Mouse (Mus musculus) liver, embryonic 15.5 days (tissue): ENCODE results near the gene Myo16. TPM values are rescaled to one million over a fixed set of nuclear protein-coding genes. Genes with fewer than 3 reads are reported as not detected.
A peak's percentile ranks its signal among the peaks of the same experiment; 100 is the strongest.

Experiments used
- ATAC-seq: fragments of 200-750 bp; cut with Nextera tagmentation; 2 replicates; pipeline ENCODE4 v1.8.0; 2017; ENCODE audit warnings: moderate number of reproducible peaks, mild to moderate bottlenecking, moderate library complexity; ENCODE audit not compliant: insufficient read depth
- H3K27ac ChIP-seq: fragments of 300-500 bp; sonication (generic); replicated peaks from 2 replicates; pipeline ENCODE4 v1.5.1; 2015; ENCODE audit warnings: mild to moderate bottlenecking, inconsistent platforms
- H3K27me3 ChIP-seq: fragments of 300-500 bp; sonication (generic); 2 replicates; pipeline ENCODE4 v1.6.1; 2015; ENCODE audit warnings: mild to moderate bottlenecking, inconsistent platforms
- H3K36me3 ChIP-seq: fragments of 300-500 bp; sonication (generic); replicated peaks from 2 replicates; pipeline ENCODE4 v1.6.1; 2015; ENCODE audit warnings: moderate library complexity, mild to moderate bottlenecking, inconsistent platforms
- H3K4me1 ChIP-seq: fragments of 300-500 bp; sonication (generic); replicated peaks from 2 replicates; pipeline ENCODE4 v1.6.1; 2015; ENCODE audit warnings: inconsistent platforms
- H3K4me2 ChIP-seq: fragments of 300-500 bp; sonication (generic); 2 replicates; pipeline ENCODE4 v1.6.1; 2015; ENCODE audit warnings: moderate library complexity, mild to moderate bottlenecking, inconsistent platforms
- H3K4me3 ChIP-seq: fragments of 300-500 bp; sonication (generic); replicated peaks from 2 replicates; pipeline ENCODE4 v1.5.1; 2015; ENCODE audit warnings: mild to moderate bottlenecking, inconsistent platforms
- H3K9ac ChIP-seq: fragments of 300-500 bp; sonication (generic); 2 replicates; pipeline ENCODE4 v1.6.1; 2015; ENCODE audit warnings: moderate library complexity, mild to moderate bottlenecking, inconsistent platforms
- H3K9me3 ChIP-seq: fragments of 300-500 bp; sonication (generic); replicated peaks from 2 replicates; pipeline ENCODE4 v1.6.1; 2016; ENCODE audit warnings: inconsistent platforms
- WGBS: fragments of 180-500 bp; shearing (Covaris S2); methylation state at CpG from one replicate; pipeline ENCODE4 v1.1.7; 2015; ENCODE audit warnings: mixed read lengths; ENCODE audit not compliant: insufficient replicate concordance; 5-methylcytosine and 5-hydroxymethylcytosine counted together
- polyA plus RNA-seq: library from polyadenylated mRNA; unstranded; fragments of >200 nt; fragmentation: Nextera tagmentation; extraction: Ambion mirVana; gene quantifications from 2 replicates; pipeline ENCODE4 v1.2.1, GENCODE M21; 2015

The Myo16 gene
- polyA plus RNA-seq, 1 experiment from 2014 or later = 0.03 TPM

DNA sequence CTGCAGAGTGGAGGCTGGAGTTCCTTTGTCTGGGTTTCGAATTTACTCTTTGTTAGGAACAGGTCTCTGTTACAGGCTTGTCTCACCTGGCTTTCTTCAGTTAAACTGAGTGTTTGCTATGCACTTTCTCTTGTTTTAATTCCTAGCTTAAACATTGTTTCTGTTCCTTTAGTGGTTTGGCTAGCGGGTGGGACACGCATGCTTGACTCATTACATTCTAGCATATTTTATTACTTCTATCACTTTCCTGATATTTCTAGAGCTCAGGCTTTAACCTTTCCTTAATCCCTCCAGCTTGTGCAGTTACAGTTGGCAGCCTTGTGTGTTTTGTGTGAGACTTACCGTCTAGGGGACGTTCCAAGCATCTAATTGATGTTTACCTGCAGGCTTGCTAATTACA lies 476.2 kb downstream of the Myo16 start:
- no peak overlapping the region for H3K27ac ChIP-seq
- no peak overlapping the region for H3K4me3 ChIP-seq
- H3K9ac ChIP-seq = no peak overlapping the region
- peaks cover 4% of the 10 kb centered on the region; the same call in 1 of the 2 replicates for H3K4me1 ChIP-seq
- no peaks in the 10 kb centered on the region for H3K27me3 ChIP-seq
- no peaks in the 10 kb centered on the region for H3K36me3 ChIP-seq
- H3K9me3 ChIP-seq = no peaks in the 10 kb centered on the region
- no peak overlapping the region for H3K4me2 ChIP-seq
- 50% methylated on average over 5 of the region's 5 CpGs for WGBS
- no peak for ATAC-seq

DNA sequence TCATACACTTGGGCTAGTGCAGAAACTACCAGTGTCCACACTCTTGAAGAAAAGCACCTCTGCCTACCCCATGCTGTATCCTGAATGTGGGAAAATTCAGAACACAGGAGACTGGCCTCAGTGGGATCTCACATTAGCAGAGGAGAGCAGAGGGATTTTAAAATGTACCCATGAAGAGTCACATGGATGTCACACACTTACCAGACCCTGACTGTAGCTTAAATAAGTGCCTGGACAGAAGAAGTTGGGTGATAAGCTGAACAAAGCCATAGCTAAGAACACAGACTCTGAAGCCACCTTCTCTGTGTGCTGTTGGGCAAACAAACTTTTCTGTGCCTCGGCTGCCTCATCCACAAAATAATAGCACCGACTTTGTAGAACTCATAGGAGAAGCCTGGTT lies 477.3 kb downstream of the Myo16 start:
- no peak overlapping the region for H3K4me2 ChIP-seq
- 58% methylated on average over 2 of the region's 2 CpGs for WGBS
- no peak overlapping the region for H3K27ac ChIP-seq
- H3K9ac ChIP-seq = no peak overlapping the region
- H3K4me3 ChIP-seq = no peak overlapping the region
- H3K4me1 ChIP-seq = peaks cover 4% of the 10 kb centered on the region; the same call in 1 of the 2 replicates
- no peaks in the 10 kb centered on the region for H3K9me3 ChIP-seq
- no peak for ATAC-seq
- no peaks in the 10 kb centered on the region for H3K27me3 ChIP-seq
- H3K36me3 ChIP-seq = no peaks in the 10 kb centered on the region

DNA sequence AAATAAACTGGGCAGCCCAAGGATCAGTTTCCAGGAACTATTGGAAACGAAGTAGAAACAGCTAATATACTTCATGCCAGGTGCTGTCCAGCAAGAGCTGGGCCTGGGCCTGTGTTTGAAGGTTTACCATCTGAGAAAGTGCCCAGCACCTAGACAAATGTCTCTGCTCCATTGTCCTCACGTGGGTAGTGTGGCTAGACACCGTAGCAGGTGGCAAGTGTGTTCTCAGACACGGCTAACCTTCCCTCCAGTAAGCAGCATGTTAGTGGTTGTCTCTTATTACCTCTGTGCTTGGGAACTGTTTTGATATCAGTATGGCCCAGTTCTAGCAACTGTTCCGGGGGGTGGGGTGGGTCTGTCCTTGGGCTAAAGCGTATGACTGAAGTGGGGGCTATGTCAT lies 478.9 kb downstream of the Myo16 start:
- no peak overlapping the region for H3K9ac ChIP-seq
- H3K27ac ChIP-seq = no peak overlapping the region
- WGBS = 46% methylated on average over 6 of the region's 6 CpGs
- H3K9me3 ChIP-seq = no peaks in the 10 kb centered on the region
- peaks cover 4% of the 10 kb centered on the region; the same call in 1 of the 2 replicates for H3K4me1 ChIP-seq
- no peak overlapping the region for H3K4me3 ChIP-seq
- H3K36me3 ChIP-seq = no peaks in the 10 kb centered on the region
- H3K4me2 ChIP-seq = no peak overlapping the region
- H3K27me3 ChIP-seq = no peaks in the 10 kb centered on the region
- no peak for ATAC-seq

DNA sequence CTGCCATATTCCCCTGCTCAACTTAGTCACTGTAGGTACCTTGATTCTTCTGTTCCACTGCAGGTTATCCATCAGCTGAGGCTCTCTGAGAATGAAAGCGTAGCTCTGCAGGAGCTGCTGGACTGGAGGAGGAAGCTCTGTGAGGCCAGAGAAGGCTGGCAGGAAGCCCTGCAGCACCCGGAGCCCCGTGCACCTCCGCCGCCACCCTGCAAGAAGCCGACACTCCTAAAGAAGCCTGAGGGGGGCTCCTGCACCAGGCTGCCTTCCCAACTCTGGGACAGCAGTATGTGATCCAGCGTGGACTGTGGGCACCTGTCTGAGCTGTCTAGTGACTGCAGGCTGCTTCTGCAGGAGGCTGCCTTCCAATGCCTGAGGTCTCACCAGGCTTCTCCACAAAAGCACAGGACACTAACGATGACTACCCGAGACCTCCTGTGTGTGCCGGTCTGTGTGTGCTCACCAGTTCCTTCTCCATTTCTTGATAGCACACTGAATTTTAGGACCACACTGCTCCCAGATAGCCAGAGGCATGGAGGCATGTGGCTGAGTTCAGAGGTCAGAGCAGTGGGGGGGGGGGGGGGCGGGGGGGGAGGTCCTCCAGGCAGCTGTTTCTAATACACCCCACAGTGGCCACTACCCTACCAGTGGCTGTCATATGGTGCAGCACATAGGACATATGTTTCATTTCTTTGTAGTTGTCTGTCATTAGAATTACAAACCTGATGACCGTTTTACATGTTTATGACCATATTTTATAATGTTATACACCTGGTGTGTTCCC lies 479.8 kb downstream of the Myo16 start:
- Histone ChIP-seq H3K4me3 (no peak overlapping the region), H3K9me3 (no peaks in the 10 kb centered on the region), H3K36me3 (no peaks in the 10 kb centered on the region), H3K4me1 (peaks cover 4% of the 10 kb centered on the region; the same call in 1 of the 2 replicates), H3K9ac (no peak overlapping the region), H3K27me3 (no peaks in the 10 kb centered on the region), H3K27ac (no peak overlapping the region), H3K4me2 (peak overlapping the region; percentile 35; the same call in 1 of the 2 replicates)
- no peak for ATAC-seq
- 17% methylated on average over 12 of the region's 12 CpGs for WGBS

DNA sequence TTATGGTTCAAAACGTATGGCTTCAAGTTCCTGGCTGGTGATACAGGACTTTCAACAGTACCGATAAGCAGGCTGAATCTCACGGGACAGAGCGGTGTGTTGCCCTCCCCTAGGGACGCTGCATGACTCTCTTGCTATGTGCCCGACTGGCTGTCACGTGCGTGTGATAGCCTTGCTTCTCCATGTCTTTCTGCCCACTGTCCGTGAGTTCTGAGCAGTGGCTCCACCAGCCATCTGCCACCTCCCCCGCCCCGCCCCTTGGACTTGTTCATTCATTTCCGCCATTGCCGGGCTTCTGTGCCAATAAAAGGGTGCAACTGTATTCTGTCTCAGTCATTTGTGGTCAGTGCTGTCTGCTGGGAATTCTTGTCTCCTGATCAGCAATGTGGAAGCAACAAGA lies 480.7 kb downstream of the Myo16 start:
- H3K9ac ChIP-seq = no peak overlapping the region
- no peaks in the 10 kb centered on the region for H3K36me3 ChIP-seq
- no peaks in the 10 kb centered on the region for H3K9me3 ChIP-seq
- 60% methylated on average over 13 of the region's 13 CpGs for WGBS
- no peaks in the 10 kb centered on the region for H3K27me3 ChIP-seq
- H3K4me3 ChIP-seq = no peak overlapping the region
- peaks cover 5% of the 10 kb centered on the region; the same call in 1 of the 2 replicates for H3K4me1 ChIP-seq
- H3K27ac ChIP-seq = no peak overlapping the region
- no peak overlapping the region for H3K4me2 ChIP-seq
- 0 out of 2 replicates have a peak, but pooled peaks have one; percentile 34 for ATAC-seq

DNA sequence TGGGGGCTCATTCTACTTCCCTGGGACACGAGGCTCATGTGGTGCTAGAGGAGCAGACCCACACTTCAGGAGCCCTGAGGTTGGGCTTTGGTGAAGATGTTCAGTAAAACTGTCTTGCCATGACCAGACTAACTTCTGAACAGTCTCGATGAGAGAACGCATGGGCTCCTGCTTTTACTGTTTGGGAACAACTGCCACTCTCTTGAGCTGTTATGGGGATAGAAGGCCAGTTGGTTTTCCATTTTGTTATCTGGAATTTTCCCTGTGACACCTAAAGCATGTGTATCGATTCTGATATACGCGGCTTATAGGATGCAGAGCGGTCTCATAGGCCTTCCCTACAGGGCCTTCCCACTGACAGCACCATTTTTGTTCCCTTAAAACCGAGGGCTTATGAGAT lies 485.2 kb downstream of the Myo16 start:
- Histone ChIP-seq H3K4me1 (peaks cover 29% of the 10 kb centered on the region), H3K27ac (no peak overlapping the region), H3K4me3 (no peak overlapping the region), H3K36me3 (no peaks in the 10 kb centered on the region), H3K9ac (no peak overlapping the region), H3K9me3 (no peaks in the 10 kb centered on the region), H3K27me3 (no peaks in the 10 kb centered on the region), H3K4me2 (no peak overlapping the region)
- WGBS = 73% methylated on average over 8 of the region's 8 CpGs
- no peak for ATAC-seq

DNA sequence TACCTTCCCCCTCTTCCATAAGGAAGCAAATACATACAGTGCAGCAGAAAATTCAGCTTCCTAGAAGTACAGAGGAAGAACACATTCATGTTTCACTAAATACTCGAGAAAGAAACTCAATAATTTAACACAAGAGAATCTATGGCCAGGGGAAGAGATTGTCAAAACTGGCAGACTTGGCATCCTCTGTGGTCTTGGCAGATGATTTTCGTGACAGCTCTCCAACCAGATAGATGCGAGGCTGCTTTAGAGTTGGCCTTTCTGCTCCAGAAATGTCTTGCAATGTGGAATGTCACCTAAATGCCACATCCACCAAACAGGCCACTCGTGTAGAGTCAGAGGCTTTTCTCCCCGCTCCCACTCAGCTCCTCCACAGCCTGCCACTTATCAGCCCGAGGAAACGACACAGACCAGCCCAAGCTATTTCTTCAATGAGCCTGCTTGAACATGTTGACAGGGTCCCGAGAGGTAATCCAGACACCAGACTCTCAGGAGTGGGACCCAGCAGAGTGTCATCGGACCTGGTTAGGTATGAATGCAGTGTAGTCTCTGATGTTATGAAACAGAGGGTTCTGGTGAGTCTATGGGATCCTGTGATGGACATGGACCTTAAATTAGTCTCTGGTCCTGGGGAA lies 486.6 kb downstream of the Myo16 start:
- Histone ChIP-seq H3K4me3 (no peak overlapping the region), H3K9ac (no peak overlapping the region), H3K4me1 (peaks cover 29% of the 10 kb centered on the region), H3K4me2 (peak overlapping the region; percentile 19; the same call in 1 of the 2 replicates), H3K36me3 (no peaks in the 10 kb centered on the region), H3K27ac (0 out of 2 replicates have a peak overlapping the region, but pooled peaks have one; percentile 36), H3K27me3 (no peaks in the 10 kb centered on the region), H3K9me3 (no peaks in the 10 kb centered on the region)
- 33% methylated on average over 9 of the region's 9 CpGs for WGBS
- ATAC-seq = peak; percentile 51

DNA sequence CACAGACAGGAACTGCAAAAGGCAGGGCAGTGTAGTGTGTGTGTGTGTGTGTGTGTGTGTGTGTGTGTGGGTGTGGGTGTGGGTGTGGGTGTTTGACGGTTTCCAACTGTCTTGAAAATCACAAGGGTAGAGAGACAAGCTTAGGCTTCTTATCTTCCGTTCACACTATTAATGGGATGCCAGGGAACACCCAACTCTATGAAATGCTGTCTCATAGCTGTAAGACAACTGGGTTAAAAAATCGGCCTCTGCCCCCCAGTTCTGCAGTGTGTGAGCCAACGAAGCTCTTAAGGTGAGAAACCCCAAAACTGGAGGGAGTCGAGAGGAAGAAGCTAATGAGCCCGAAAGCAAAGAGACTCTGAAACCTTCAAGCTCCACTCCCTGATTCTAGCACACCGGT lies 487.1 kb downstream of the Myo16 start:
- Histone ChIP-seq H3K27me3 (no peaks in the 10 kb centered on the region), H3K4me3 (no peak overlapping the region), H3K4me1 (peaks cover 29% of the 10 kb centered on the region), H3K9me3 (no peaks in the 10 kb centered on the region), H3K9ac (no peak overlapping the region), H3K36me3 (no peaks in the 10 kb centered on the region), H3K27ac (peak overlapping the region; percentile 71), H3K4me2 (peak overlapping the region; percentile 19; the same call in 1 of the 2 replicates)
- 23% methylated on average over 7 of the region's 7 CpGs for WGBS
- ATAC-seq = peak; percentile 94

DNA sequence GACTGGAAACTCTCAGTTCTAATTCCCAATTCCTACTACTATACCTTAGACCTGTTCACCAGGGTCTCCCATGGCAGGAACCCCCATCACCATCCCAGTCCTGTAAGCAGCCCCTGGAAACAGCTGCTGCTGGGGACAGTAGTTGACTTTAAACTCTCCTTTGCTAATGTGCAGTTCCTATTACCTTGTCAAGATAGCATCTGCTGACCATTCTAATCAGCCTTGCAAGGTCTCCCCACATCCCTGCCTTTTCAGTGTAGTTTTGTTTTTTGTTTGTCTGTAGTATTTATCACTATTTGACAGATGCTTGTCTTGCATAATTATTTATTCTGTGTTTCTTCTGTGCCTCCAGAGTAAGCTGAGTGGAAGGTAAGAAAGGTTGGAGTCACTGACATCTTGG lies 487.6 kb downstream of the Myo16 start:
- H3K36me3 ChIP-seq = no peaks in the 10 kb centered on the region
- ATAC-seq = peak; percentile 51
- no peak overlapping the region for H3K9ac ChIP-seq
- H3K4me1 ChIP-seq = peaks cover 29% of the 10 kb centered on the region
- H3K4me3 ChIP-seq = no peak overlapping the region
- no peaks in the 10 kb centered on the region for H3K9me3 ChIP-seq
- H3K4me2 ChIP-seq = peak overlapping the region; percentile 19; the same call in 1 of the 2 replicates
- no peaks in the 10 kb centered on the region for H3K27me3 ChIP-seq
- peak overlapping the region; percentile 71 for H3K27ac ChIP-seq

DNA sequence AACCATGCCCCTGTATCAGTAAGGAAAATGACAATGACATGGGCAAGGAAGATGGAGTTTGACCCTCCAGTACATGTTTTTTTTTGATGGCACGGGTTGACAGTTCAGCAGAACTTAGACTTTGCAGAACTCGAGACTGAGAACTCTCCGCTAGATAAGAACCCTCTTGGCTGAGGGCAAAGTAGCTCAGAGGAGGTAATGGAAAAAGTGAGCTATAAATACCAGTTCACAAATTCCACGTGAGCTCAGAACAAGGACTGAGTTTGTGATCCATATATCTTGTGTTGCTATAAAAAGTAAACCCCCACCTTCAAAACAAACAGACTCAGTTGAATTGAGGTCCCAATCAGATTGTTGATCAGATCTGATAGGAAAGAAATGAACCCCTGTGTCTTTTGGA lies 489.5 kb downstream of the Myo16 start:
- 45% methylated on average over 4 of the region's 4 CpGs for WGBS
- no peak overlapping the region for H3K27ac ChIP-seq
- no peak overlapping the region for H3K4me3 ChIP-seq
- H3K4me2 ChIP-seq = no peak overlapping the region
- no peaks in the 10 kb centered on the region for H3K9me3 ChIP-seq
- H3K27me3 ChIP-seq = peaks cover 8% of the 10 kb centered on the region
- H3K36me3 ChIP-seq = no peaks in the 10 kb centered on the region
- H3K9ac ChIP-seq = no peak overlapping the region
- H3K4me1 ChIP-seq = peaks cover 29% of the 10 kb centered on the region
- ATAC-seq = no peak

DNA sequence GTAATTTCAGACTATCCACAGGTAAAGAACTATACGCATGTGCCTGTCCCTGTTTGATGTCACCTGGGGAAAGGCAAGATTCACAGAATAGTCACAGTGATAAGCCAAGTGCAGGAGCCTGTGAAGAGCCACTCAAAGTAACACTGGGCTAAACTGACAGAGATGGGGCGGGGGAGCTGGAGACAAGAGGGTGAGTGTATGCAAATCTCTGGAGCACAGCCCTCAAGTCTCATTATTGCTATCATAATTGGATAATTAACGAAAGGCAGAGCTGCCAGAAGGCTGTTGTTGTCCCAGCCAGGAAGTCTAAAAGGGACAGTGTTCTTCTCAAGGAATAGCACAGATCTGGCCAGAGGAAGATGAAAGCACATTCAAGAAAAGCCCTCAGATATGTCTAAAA lies 490.8 kb downstream of the Myo16 start:
- Histone ChIP-seq H3K4me3 (no peak overlapping the region), H3K4me1 (peaks cover 28% of the 10 kb centered on the region), H3K4me2 (no peak overlapping the region), H3K9me3 (no peaks in the 10 kb centered on the region), H3K9ac (no peak overlapping the region), H3K36me3 (no peaks in the 10 kb centered on the region), H3K27ac (no peak overlapping the region), H3K27me3 (peaks cover 8% of the 10 kb centered on the region)
- WGBS = 47% methylated on average over 3 of the region's 3 CpGs
- ATAC-seq = no peak
